Mouse (Mus musculus) cerebellum, postnatal 4 days (tissue): ENCODE data around the gene Rnaset2a.
"Not testable (repeated sequence)": the region's sequence is repeated elsewhere in the genome, so short reads cannot be mapped to it uniquely, and the experiment has no call there.

Experiments used
- DNase-seq, 2 experiments: peaks; one replicate each; pipeline ENCODE4 v3.0.0; 2022; ENCODE audit warnings: low spot score in 2 of 2, mixed read lengths in 1 of 2

Rnaset2a gene

GRCm38 (mm10) chr17:8140210-8140609, 7.7 kb downstream of the Rnaset2a start:
- not testable (repeated sequence) for DNase-seq

GRCm38 (mm10) chr17:8138116-8138515, 9.8 kb downstream of the Rnaset2a start:
- not testable (repeated sequence) for DNase-seq

DNA sequence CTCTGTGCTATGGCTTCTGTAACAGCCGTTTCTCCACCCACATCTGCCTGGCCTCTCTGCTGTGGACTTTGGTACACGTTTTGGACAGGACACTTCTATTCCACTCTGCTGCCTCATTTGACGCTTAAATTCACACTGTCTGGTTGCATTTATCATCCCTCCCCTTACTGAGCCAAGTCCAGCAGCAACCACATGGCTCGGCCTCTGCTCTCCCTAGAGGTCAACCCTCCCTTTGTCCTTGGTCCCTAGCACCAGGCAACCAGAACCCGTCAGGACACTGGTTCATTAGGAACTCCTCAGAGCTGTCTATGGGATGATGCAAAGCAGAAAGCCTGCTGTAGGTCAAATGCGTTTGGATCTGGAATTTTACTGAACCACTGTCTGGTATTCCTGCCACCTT, 17.0 kb downstream of the Rnaset2a start:
- not testable (repeated sequence) for DNase-seq

GRCm38 (mm10) chr17:8129578-8129977, 18.3 kb downstream of the Rnaset2a start:
- DNase-seq = not testable (repeated sequence)

- DNase-seq = not testable (repeated sequence)
Measured at GRCm38 (mm10) chr17:8128326-8128993, 19.4 kb downstream of the Rnaset2a start.

DNA sequence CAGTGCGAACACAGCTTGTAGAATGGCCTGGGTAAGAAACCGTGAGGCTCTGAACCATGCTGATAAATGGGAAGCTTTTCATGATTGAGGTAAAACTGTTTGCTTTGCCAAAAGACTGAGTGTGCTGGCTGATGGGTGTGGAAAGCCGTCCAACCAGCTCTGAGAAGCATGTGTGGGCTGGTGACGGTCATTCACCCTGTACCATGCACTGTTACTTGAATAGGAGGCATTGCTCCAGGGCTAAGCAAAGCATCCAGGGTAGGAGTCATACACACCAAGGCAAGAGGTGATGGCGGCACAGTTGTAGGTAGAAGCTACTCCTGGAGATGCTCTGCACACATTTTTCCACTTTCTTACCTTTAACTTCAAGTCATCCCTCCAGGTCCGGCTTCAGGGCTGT, 23.3 kb downstream of the Rnaset2a start:
- DNase-seq = not testable (repeated sequence)

DNA sequence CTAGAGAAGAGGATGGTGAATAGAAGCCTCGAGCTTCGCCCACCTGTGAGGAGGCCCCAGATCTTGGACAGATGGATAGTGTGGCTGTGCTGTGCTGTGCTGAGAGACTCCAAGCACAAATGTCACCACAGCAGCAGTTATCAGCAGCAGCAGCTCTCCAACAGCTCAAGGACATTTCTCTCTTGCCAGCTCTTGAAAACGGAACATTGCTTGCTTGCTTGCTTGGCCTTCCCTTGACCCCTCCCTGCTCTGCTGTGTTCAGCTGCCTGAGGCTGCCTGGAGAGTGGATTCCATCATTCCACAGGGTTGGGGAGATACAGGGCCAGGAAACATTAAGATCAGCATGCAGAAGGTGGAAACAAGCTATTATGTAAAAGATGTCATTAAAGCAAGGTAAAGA, 24.9 kb downstream of the Rnaset2a start:
- not testable (repeated sequence) for DNase-seq

GRCm38 (mm10) chr17:8116928-8117327, 31.0 kb downstream of the Rnaset2a start:
- not testable (repeated sequence) for DNase-seq

DNA sequence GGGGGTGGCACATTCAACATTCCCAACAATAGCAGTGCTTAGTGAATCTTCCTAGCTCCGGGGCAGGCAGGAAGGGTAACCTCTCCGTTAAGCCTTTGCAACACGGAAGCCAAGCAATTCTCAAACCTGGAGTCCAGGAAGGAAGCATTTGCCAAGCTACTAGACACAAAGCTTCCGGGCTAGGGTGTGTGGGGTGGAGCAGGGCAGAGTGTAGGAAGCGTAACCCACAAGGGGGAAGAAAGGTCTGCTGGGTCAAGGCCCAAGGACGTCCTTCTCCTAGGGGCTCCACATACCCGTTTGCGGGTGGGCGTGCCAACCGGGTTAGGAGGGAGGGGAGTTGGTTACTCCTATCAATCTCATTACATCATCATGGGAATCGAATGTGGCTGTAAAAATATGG, 31.5 kb downstream of the Rnaset2a start:
- DNase-seq = not testable (repeated sequence)

DNA sequence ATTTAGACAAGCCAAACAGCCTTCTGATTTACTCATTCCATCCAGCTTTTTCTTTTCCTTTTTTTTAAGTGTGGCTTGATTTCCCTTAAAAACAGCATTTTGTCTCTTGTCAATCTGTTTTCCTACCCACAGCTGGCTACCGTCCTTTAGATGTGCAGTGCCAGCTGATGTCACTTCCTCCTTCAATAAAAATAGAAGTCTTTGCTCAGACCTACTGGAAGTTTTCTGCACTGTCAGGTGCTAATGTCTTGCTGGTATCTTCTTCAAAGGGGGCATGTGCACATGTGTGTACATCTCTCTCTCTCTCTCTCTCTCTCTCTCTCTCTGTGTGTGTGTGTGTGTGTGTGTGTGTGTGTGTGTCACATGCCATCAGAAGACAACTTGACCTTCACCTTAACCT, 35.7 kb downstream of the Rnaset2a start:
- not testable (repeated sequence) for DNase-seq

- DNase-seq = not testable (repeated sequence)
Measured at GRCm38 (mm10) chr17:8101297-8101609, 46.6 kb downstream of the Rnaset2a start.

DNA sequence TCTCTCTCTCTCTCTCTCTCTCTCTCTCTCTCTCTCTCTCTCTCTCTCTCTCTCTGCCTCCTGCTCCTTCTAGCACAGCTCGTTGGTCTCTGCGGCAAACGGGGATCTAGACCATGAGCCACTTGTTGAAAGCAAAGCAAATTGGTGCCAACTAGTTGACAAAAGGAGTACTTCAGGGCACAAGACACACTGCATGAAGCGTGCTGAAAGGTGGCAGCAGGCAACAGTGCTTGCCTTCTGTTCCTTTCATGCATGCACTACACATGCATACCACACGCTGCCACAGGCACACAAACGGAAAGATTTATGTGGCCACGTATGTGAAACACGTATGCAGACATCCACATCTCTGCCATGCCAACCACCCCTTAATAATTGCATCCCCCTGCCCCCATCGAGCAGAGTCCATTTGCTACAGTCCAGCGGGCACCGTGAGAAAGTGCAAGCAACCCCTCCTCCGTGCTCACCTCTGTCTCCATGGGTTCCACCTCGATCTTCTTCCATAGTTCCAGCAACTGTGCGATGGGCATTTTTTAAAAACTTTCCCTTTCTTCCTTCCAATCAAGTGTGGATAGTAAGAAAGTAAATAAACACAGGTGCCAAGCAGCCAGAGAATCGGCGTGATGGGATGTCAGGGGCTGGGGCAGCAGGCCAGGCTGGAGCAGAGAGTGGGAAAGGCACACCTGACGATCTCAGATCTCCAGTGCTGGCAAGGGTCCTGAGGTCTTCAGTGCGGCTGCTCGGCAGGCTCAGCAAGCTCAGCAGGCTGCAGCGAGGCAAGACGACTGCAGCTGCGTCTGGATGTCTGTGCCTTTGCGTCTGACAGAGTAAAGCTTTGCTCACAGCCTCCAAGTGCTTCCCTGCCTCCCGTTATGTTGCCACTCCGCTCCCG, 47.2 kb downstream of the Rnaset2a start:
- not testable (repeated sequence) for DNase-seq

- DNase-seq = not testable (repeated sequence)
Measured at GRCm38 (mm10) chr17:8096199-8096598, 51.7 kb downstream of the Rnaset2a start.

GRCm38 (mm10) chr17:8095653-8096052, 52.2 kb downstream of the Rnaset2a start:
- DNase-seq = not testable (repeated sequence)

- DNase-seq = not testable (repeated sequence)
Measured at GRCm38 (mm10) chr17:8092537-8093526, 55.1 kb downstream of the Rnaset2a start.

- not testable (repeated sequence) for DNase-seq
Measured at GRCm38 (mm10) chr17:8091320-8091719, 56.6 kb downstream of the Rnaset2a start.

- DNase-seq = not testable (repeated sequence)
Measured at GRCm38 (mm10) chr17:8069847-8070246, 78.0 kb downstream of the Rnaset2a start.
